Mouse (Mus musculus) neutrophil, adult 5-6 weeks (primary cell): ENCODE results near the gene 4930524N10Rik. TPM values are rescaled to one million over a fixed set of nuclear protein-coding genes. Genes with fewer than 3 reads are reported as not detected.

Experiments used
- ATAC-seq: fragments of 151-379, 151-347 bp; 2 replicates; pipeline ENCODE4 v1.8.0; 2017; ENCODE audit warnings: mild to moderate bottlenecking, moderate TSS enrichment; ENCODE audit not compliant: insufficient number of reproducible peaks, poor library complexity, low FRiP score, severe bottlenecking; ENCODE audit errors: extremely low read depth
- total RNA-seq: library from RNA; stranded (forward); fragments of 200-1000 nt; gene quantifications from 2 replicates; pipeline ENCODE4 v1.2.3, GENCODE M21; 2017

Gene 4930524N10Rik
- total RNA-seq, result not detected in 2 replicates

GRCm38 (mm10) chrX:154343292-154343691 lies at the start of gene 4930524N10Rik:
4930524N10Rik (minus strand) TSS chrX:154343392.
- no peak for ATAC-seq

- no peak for ATAC-seq
Observed at GRCm38 (mm10) chrX:154350042-154350441, 6.8 kb upstream of the 4930524N10Rik start.

GRCm38 (mm10) chrX:154349302-154350041 lies 6.3 kb upstream of the 4930524N10Rik start:
- no peak for ATAC-seq

DNA sequence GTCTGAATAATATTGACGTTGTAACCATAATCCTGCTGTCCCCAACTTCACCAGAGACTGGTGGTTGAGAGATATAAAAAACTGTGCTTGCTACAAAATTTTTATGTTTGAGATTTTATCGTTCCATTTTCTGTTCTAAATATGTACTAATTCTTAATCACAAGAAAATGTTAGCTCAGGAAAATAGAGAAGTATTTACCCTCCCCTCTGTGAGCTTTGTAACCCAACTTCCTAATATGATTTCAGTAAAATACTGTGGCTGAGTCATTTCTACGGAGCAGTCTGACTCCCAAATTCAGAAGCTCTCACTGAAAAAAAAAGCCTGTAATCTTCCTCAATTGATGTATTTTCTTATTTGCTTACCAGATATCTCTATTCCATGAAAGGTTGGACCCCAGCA lies 4.7 kb upstream of the 4930524N10Rik start:
- no peak for ATAC-seq

Other genes starting within 250 kb of the 4930524N10Rik start
- not detected in 2 replicates for gene Gm15140, start 222.7 kb downstream of the 4930524N10Rik start, total RNA-seq
- not detected in 2 replicates for gene Samt4, start 138.6 kb upstream of the 4930524N10Rik start, total RNA-seq
- gene Samt2, start 236.0 kb upstream of the 4930524N10Rik start, total RNA-seq, result not detected in 2 replicates